In genomic region chr9:23354201-23354820, GRCm38 (mm10) we compare ENCODE assay signal across 14 mouse cellular contexts.
DNase-seq lines count a peak whose midpoint lies in the region; TF ChIP-seq lines count a peak whose summit lies in the region.
"Had no signal": no experiment of that assay in that cellular context is flagged by ENCODE, and none has a peak within 500 bp of the region (broad histone marks: within the 10 kb centered on the region; RNA-seq: fewer than 3 reads in every experiment).

No protein-coding gene starts in this region.

- no peak overlapping the region for H3K27ac ChIP-seq in thymus, adult 2 months (ENCODE audit: control insufficient read depth, insufficient read depth, low read length)
- no peak overlapping the region for H3K27ac ChIP-seq in embryonic facial prominence, embryonic 10.5 days (replicated peaks)
- H3K27ac ChIP-seq: embryonic facial prominence, embryonic 15.5 days; intestine, embryonic 15.5 days; liver, embryonic 12.5 days had no signal

- no peaks in the 10 kb centered on the region for H3K9me3 ChIP-seq in embryonic facial prominence, embryonic 10.5 days
- H3K9me3 ChIP-seq: embryonic facial prominence, embryonic 15.5 days; intestine, embryonic 15.5 days; liver, embryonic 12.5 days had no signal

- WGBS in thymus, adult 2 months: 11% methylated on average over 5 of the region's 5 CpGs
- WGBS in embryonic facial prominence, embryonic 10.5 days: 65% methylated on average over 5 of the region's 5 CpGs

- H3K36me3 ChIP-seq in thymus, adult 2 months (ENCODE audit: control insufficient read depth, insufficient read depth, low read length): no peaks in the 10 kb centered on the region
- H3K36me3 ChIP-seq in embryonic facial prominence, embryonic 10.5 days (replicated peaks): no peaks in the 10 kb centered on the region
- H3K36me3 ChIP-seq: embryonic facial prominence, embryonic 15.5 days; intestine, embryonic 15.5 days; liver, embryonic 12.5 days had no signal

- no peak overlapping the region for H3K4me3 ChIP-seq in thymus, adult 2 months (ENCODE audit: control insufficient read depth, insufficient read depth, low read length)
- no peak overlapping the region for H3K4me3 ChIP-seq in embryonic facial prominence, embryonic 10.5 days
- H3K4me3 ChIP-seq: embryonic facial prominence, embryonic 15.5 days; intestine, embryonic 15.5 days; liver, embryonic 12.5 days had no signal

- intact Hi-C loops in left cerebral cortex, postnatal 36 days (cut with DNase I): no loop called here

- no peaks in the 10 kb centered on the region for H3K4me1 ChIP-seq in thymus, adult 2 months (replicated peaks; ENCODE audit: control insufficient read depth, insufficient read depth, low read length)
- no peaks in the 10 kb centered on the region for H3K4me1 ChIP-seq in embryonic facial prominence, embryonic 10.5 days
- H3K4me1 ChIP-seq: embryonic facial prominence, embryonic 15.5 days; intestine, embryonic 15.5 days; liver, embryonic 12.5 days had no signal

- DNase-seq in frontal cortex, adult 2 months (ENCODE audit: extremely low spot score in 1 of 2, low spot score in 1 of 2): peak; percentile 8 to 39
- no peak for DNase-seq in frontal cortex, postnatal 25 days (ENCODE audit: low spot score in 2 of 2)
- peak; percentile 10 to 14 for DNase-seq in left cerebral cortex, postnatal 36 days (ENCODE audit: low spot score in 2 of 2)
- DNase-seq in left cerebral cortex, adult 8-10 months (ENCODE audit: low spot score in 2 of 2): no peak
- DNase-seq in NIH3T3 (ENCODE audit: low read depth): peak; percentile 44
- peak; percentile 16 for DNase-seq in lung, postnatal 10 days
- no peak for DNase-seq in thymus, adult 2 months
- DNase-seq in embryonic facial prominence, embryonic 10.5 days (ENCODE audit: low spot score): no peak
- DNase-seq: cerebellum, adult 11 months; layer of hippocampus, adult 9-11 months; left cerebral cortex, postnatal 4 days had no signal

- no peaks in the 10 kb centered on the region for H3K27me3 ChIP-seq in thymus, adult 2 months (ENCODE audit: control insufficient read depth, insufficient read depth, low read length)
- H3K27me3 ChIP-seq in embryonic facial prominence, embryonic 10.5 days (replicated peaks; ENCODE audit: low read depth, poor library complexity, severe bottlenecking): no peaks in the 10 kb centered on the region
- H3K27me3 ChIP-seq: embryonic facial prominence, embryonic 15.5 days; intestine, embryonic 15.5 days; liver, embryonic 12.5 days had no signal

- TF ChIP-seq POLR2A in thymus, adult 2 months (IDR thresholded peaks at IDR 0.05; ENCODE audit: control insufficient read depth, extremely low read depth, insufficient read depth, low read length, poor library complexity): no peak

- TF ChIP-seq CTCF in thymus, adult 2 months (IDR thresholded peaks at IDR 0.05; ENCODE audit: borderline replicate concordance, control insufficient read depth, extremely low read depth, insufficient read depth, low read length, poor library complexity): no peak

Comparison
In these comparisons a context has a peak if more than half of its experiments do, and no peak if none do; other contexts are left out.
1. DNase-seq: peak in frontal cortex, adult 2 months (2 of 2), left cerebral cortex, postnatal 36 days (2 of 2), NIH3T3 (single experiment) and lung, postnatal 10 days (single experiment); none in frontal cortex, postnatal 25 days (0 of 2), left cerebral cortex, adult 8-10 months (0 of 2), thymus, adult 2 months (single experiment) and embryonic facial prominence, embryonic 10.5 days (single experiment).